Mouse (Mus musculus): ENCODE results near the gene Opn3. TPM values are rescaled to one million over a fixed set of nuclear protein-coding genes. Genes with fewer than 3 reads are reported as not detected.

The Opn3 gene
- polyA plus RNA-seq, 1 experiment from 2014 or later = 9.2 TPM

- no peaks in the 10 kb centered on the region for H3K4me1 ChIP-seq (ENCODE audit: control insufficient read depth, insufficient read depth, low read length)
- H3K4me3 ChIP-seq (ENCODE audit: low read depth, low read length) = no peak overlapping the region
- H3K27me3 ChIP-seq (ENCODE audit: control insufficient read depth, insufficient read depth, low read length) = no peaks in the 10 kb centered on the region
- no peak overlapping the region for H3K4me2 ChIP-seq (ENCODE audit: low read depth, low read length)
- H3K36me3 ChIP-seq (ENCODE audit: control insufficient read depth, insufficient read depth, low read length) = no peaks in the 10 kb centered on the region
- no peak overlapping the region for H3K27ac ChIP-seq (ENCODE audit: low read depth, low read length)
- 73% methylated on average over 7 of the region's 7 CpGs for WGBS
- no peaks in the 10 kb centered on the region for H3K9me3 ChIP-seq (ENCODE audit: control insufficient read depth, low read length)
- no peak overlapping the region for H3K9ac ChIP-seq (replicated peaks; ENCODE audit: low read depth, low read length)
- ATAC-seq (ENCODE audit: low read depth) = no peak
Observed at GRCm38 (mm10) chr1:175670042-175670441, 22.5 kb downstream of the Opn3 start.

- Histone ChIP-seq H3K9ac (replicated peaks; ENCODE audit: low read depth, low read length) (no peak overlapping the region), H3K4me1 (ENCODE audit: control insufficient read depth, insufficient read depth, low read length) (no peaks in the 10 kb centered on the region), H3K27me3 (ENCODE audit: control insufficient read depth, insufficient read depth, low read length) (no peaks in the 10 kb centered on the region), H3K4me2 (ENCODE audit: low read depth, low read length) (no peak overlapping the region), H3K36me3 (ENCODE audit: control insufficient read depth, insufficient read depth, low read length) (no peaks in the 10 kb centered on the region), H3K9me3 (ENCODE audit: control insufficient read depth, low read length) (no peaks in the 10 kb centered on the region), H3K27ac (ENCODE audit: low read depth, low read length) (no peak overlapping the region), H3K4me3 (ENCODE audit: low read depth, low read length) (no peak overlapping the region)
- ATAC-seq (ENCODE audit: low read depth) = no peak
- WGBS = 84% methylated on average over 3 of the region's 3 CpGs
Observed at GRCm38 (mm10) chr1:175669456-175669855, 23.1 kb downstream of the Opn3 start.

- Histone ChIP-seq H3K4me3 (ENCODE audit: low read depth, low read length) (no peak overlapping the region), H3K36me3 (ENCODE audit: control insufficient read depth, insufficient read depth, low read length) (no peaks in the 10 kb centered on the region), H3K27ac (ENCODE audit: low read depth, low read length) (no peak overlapping the region), H3K27me3 (ENCODE audit: control insufficient read depth, insufficient read depth, low read length) (no peaks in the 10 kb centered on the region), H3K4me2 (ENCODE audit: low read depth, low read length) (no peak overlapping the region), H3K4me1 (ENCODE audit: control insufficient read depth, insufficient read depth, low read length) (no peaks in the 10 kb centered on the region), H3K9ac (replicated peaks; ENCODE audit: low read depth, low read length) (no peak overlapping the region), H3K9me3 (ENCODE audit: control insufficient read depth, low read length) (no peaks in the 10 kb centered on the region)
- ATAC-seq (ENCODE audit: low read depth) = peak; percentile 76; the same call in 1 of the 2 replicates
- 82% methylated on average over 5 of the region's 5 CpGs for WGBS
Observed at GRCm38 (mm10) chr1:175668666-175669405, 23.7 kb downstream of the Opn3 start.

GRCm38 (mm10) chr1:175659900-175660299, 32.7 kb downstream of the Opn3 start:
- Histone ChIP-seq H3K9me3 (ENCODE audit: control insufficient read depth, low read length) (no peaks in the 10 kb centered on the region), H3K27me3 (ENCODE audit: control insufficient read depth, insufficient read depth, low read length) (no peaks in the 10 kb centered on the region), H3K36me3 (ENCODE audit: control insufficient read depth, insufficient read depth, low read length) (no peaks in the 10 kb centered on the region), H3K4me1 (ENCODE audit: control insufficient read depth, insufficient read depth, low read length) (no peaks in the 10 kb centered on the region), H3K4me3 (ENCODE audit: low read depth, low read length) (no peak overlapping the region), H3K27ac (ENCODE audit: low read depth, low read length) (no peak overlapping the region), H3K9ac (replicated peaks; ENCODE audit: low read depth, low read length) (no peak overlapping the region), H3K4me2 (ENCODE audit: low read depth, low read length) (no peak overlapping the region)
- 96% methylated on average over 4 of the region's 4 CpGs for WGBS
- no peak for ATAC-seq (ENCODE audit: low read depth)

GRCm38 (mm10) chr1:175648615-175649014, 44.0 kb downstream of the Opn3 start:
- Histone ChIP-seq H3K4me1 (ENCODE audit: control insufficient read depth, insufficient read depth, low read length) (no peaks in the 10 kb centered on the region), H3K27me3 (ENCODE audit: control insufficient read depth, insufficient read depth, low read length) (no peaks in the 10 kb centered on the region), H3K27ac (ENCODE audit: low read depth, low read length) (no peak overlapping the region), H3K4me3 (ENCODE audit: low read depth, low read length) (no peak overlapping the region), H3K36me3 (ENCODE audit: control insufficient read depth, insufficient read depth, low read length) (no peaks in the 10 kb centered on the region), H3K4me2 (ENCODE audit: low read depth, low read length) (no peak overlapping the region), H3K9me3 (ENCODE audit: control insufficient read depth, low read length) (no peaks in the 10 kb centered on the region), H3K9ac (replicated peaks; ENCODE audit: low read depth, low read length) (no peak overlapping the region)
- WGBS = 98% methylated on average over 4 of the region's 4 CpGs
- no peak for ATAC-seq (ENCODE audit: low read depth)

- 82% methylated on average over 9 of the region's 9 CpGs for WGBS
- Histone ChIP-seq H3K4me1 (ENCODE audit: control insufficient read depth, insufficient read depth, low read length) (no peaks in the 10 kb centered on the region), H3K4me2 (ENCODE audit: low read depth, low read length) (no peak overlapping the region), H3K27ac (ENCODE audit: low read depth, low read length) (no peak overlapping the region), H3K36me3 (ENCODE audit: control insufficient read depth, insufficient read depth, low read length) (no peaks in the 10 kb centered on the region), H3K27me3 (ENCODE audit: control insufficient read depth, insufficient read depth, low read length) (no peaks in the 10 kb centered on the region), H3K9me3 (ENCODE audit: control insufficient read depth, low read length) (no peaks in the 10 kb centered on the region), H3K9ac (replicated peaks; ENCODE audit: low read depth, low read length) (no peak overlapping the region), H3K4me3 (ENCODE audit: low read depth, low read length) (no peak overlapping the region)
- ATAC-seq (ENCODE audit: low read depth) = no peak
Observed at GRCm38 (mm10) chr1:175646952-175647351, 45.6 kb downstream of the Opn3 start.

- Histone ChIP-seq H3K4me3 (ENCODE audit: low read depth, low read length) (no peak overlapping the region), H3K4me2 (ENCODE audit: low read depth, low read length) (no peak overlapping the region), H3K36me3 (ENCODE audit: control insufficient read depth, insufficient read depth, low read length) (no peaks in the 10 kb centered on the region), H3K4me1 (ENCODE audit: control insufficient read depth, insufficient read depth, low read length) (no peaks in the 10 kb centered on the region), H3K27ac (ENCODE audit: low read depth, low read length) (no peak overlapping the region), H3K27me3 (ENCODE audit: control insufficient read depth, insufficient read depth, low read length) (no peaks in the 10 kb centered on the region), H3K9ac (replicated peaks; ENCODE audit: low read depth, low read length) (no peak overlapping the region), H3K9me3 (ENCODE audit: control insufficient read depth, low read length) (no peaks in the 10 kb centered on the region)
- 81% methylated on average over 5 of the region's 5 CpGs for WGBS
- ATAC-seq (ENCODE audit: low read depth) = no peak
Observed at GRCm38 (mm10) chr1:175643496-175644265, 48.9 kb downstream of the Opn3 start.

GRCm38 (mm10) chr1:175640435-175641150, 52.0 kb downstream of the Opn3 start:
- WGBS = 83% methylated on average over 6 of the region's 6 CpGs
- ATAC-seq (ENCODE audit: low read depth) = no peak
- H3K36me3 ChIP-seq (ENCODE audit: control insufficient read depth, insufficient read depth, low read length) = no peaks in the 10 kb centered on the region
- H3K9me3 ChIP-seq (ENCODE audit: control insufficient read depth, low read length) = no peaks in the 10 kb centered on the region
- no peak overlapping the region for H3K4me3 ChIP-seq (ENCODE audit: low read depth, low read length)
- H3K27ac ChIP-seq (ENCODE audit: low read depth, low read length) = no peak overlapping the region
- no peak overlapping the region for H3K4me2 ChIP-seq (ENCODE audit: low read depth, low read length)
- H3K9ac ChIP-seq (replicated peaks; ENCODE audit: low read depth, low read length) = no peak overlapping the region
- H3K27me3 ChIP-seq (ENCODE audit: control insufficient read depth, insufficient read depth, low read length) = no peaks in the 10 kb centered on the region
- no peaks in the 10 kb centered on the region for H3K4me1 ChIP-seq (ENCODE audit: control insufficient read depth, insufficient read depth, low read length)

- Histone ChIP-seq H3K9ac (replicated peaks; ENCODE audit: low read depth, low read length) (no peak overlapping the region), H3K4me2 (ENCODE audit: low read depth, low read length) (no peak overlapping the region), H3K9me3 (ENCODE audit: control insufficient read depth, low read length) (no peaks in the 10 kb centered on the region), H3K27me3 (ENCODE audit: control insufficient read depth, insufficient read depth, low read length) (no peaks in the 10 kb centered on the region), H3K4me1 (ENCODE audit: control insufficient read depth, insufficient read depth, low read length) (no peaks in the 10 kb centered on the region), H3K36me3 (ENCODE audit: control insufficient read depth, insufficient read depth, low read length) (no peaks in the 10 kb centered on the region), H3K27ac (ENCODE audit: low read depth, low read length) (no peak overlapping the region), H3K4me3 (ENCODE audit: low read depth, low read length) (no peak overlapping the region)
- 84% methylated on average over 7 of the region's 7 CpGs for WGBS
- no peak for ATAC-seq (ENCODE audit: low read depth)
Observed at GRCm38 (mm10) chr1:175639072-175639471, 53.5 kb downstream of the Opn3 start.
